Mouse (Mus musculus): ENCODE data around the gene 1810009A15Rik. TPM values are rescaled to one million over a fixed set of nuclear protein-coding genes. Genes with fewer than 3 reads are reported as not detected.

The 1810009A15Rik gene
- 67.3 and 81.7 TPM in 2 replicates for polyA plus RNA-seq (2012; rRNA removed)

DNA sequence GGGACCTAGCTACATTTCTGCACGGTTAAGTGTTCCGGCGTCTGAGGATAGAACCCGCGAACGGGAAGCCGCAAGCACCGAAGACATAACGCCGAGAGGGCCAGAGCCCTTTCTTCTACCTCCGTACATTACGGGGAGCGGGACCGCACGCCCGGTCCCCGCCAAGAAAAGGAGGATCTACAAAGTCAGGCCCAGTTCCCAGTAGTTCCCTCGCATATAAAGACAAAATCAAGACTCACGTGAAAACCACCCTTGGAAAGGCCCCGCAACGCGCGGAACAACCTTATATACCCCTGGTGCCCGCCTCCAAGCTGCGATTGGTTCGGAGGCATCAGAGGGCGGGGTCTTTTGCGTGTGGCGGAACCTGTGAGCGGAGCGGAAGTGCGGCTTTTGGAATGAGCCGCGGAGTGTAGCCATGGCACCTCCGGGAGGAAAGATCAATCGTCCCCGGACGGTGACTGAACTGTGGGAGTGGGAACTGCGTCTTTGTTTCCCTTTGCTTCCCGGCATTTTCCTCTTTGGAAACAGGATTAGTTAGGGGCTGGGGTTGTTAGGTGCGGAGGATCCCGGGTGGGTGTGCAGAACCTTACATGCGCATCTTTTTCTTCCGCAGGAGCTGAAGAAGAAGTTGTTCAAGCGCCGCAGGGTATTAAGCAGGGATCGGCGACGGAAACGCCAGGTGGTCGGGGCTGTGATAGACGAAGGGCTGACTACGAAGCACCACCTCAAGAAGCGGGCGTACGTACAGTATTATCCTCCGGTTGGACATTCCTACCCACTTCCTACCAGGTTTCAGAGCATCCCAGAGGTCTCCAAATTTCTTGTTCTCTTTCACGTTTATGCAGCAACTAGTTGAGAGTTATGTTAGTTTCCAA, at the start of gene 1810009A15Rik, which contains the start of gene Gm49416:
Gene 1810009A15Rik (plus strand): TSS at position 343 of the 875 bp plus-strand sequence.
Gene Gm49416 (plus strand): TSS at position 416 of the 875 bp plus-strand sequence.

DNA sequence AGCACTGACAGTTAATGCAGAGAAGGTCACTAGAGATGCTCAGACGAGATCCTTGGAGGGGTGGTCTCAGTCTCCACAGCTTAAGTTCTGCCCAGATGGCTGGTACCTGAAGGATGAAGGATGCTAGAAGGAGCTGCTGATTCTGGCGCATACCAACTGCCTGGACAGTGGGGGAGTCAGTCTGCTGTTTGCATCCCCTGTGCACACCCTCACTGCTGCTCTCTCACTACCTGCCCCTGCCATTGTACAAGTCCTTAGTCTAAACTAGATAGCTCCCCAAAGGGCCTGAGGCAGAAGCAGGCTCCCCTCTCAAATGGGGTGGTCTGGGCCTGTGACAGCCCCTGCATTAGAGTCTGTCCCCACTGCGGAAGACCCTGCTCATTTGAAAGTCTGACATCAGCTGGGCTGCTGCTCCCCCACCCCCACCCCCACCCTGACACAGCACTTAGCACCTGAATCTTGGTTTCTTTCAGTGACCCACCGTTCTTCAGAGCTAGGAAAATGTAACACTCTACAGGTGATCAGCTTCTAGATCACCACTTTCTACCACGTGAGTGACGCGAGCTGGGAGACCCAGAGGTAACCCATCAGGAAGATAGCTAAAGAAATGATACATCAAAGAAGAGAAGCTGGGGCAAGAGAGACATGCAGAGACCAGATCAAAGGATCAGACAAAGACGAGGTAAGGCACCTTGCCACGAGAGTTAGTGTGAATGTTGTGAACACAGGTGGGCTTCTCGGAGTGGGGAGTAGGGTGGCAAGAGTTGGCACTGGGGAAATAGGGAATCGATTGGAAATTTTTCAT, 49.3 kb upstream of the 1810009A15Rik start, which contains the start of gene Gng3:
Gene Gng3 (minus strand): TSS at position 92 of the 805 bp plus-strand sequence.

DNA sequence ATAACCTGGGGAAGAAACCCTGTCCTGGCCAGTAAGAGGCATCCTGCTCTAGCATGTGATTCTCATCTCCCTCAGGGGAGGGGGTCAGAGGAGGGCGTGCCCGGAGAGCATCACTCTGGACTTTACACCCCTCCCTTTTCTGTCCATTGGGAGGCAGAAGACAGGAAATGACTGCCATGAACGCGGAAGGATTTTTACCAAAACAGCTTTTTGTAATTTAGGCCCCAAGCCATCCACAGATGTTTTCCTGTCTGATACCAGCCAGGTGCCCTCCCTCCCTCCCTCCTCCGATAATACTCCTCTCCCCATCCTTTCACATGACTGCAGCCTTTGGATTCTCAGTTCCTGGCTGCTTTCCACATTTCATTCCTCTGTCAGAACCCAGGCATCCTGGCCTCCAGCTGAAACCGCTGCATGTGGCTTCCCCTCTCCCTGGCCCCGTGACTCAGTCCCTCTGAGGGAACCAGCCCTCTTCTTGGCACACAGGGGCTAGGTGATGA, 38.2 kb upstream of the 1810009A15Rik start, which contains the start of gene Lrrn4cl:
Gene Lrrn4cl (plus strand): TSS at position 367 of the 500 bp plus-strand sequence.

DNA sequence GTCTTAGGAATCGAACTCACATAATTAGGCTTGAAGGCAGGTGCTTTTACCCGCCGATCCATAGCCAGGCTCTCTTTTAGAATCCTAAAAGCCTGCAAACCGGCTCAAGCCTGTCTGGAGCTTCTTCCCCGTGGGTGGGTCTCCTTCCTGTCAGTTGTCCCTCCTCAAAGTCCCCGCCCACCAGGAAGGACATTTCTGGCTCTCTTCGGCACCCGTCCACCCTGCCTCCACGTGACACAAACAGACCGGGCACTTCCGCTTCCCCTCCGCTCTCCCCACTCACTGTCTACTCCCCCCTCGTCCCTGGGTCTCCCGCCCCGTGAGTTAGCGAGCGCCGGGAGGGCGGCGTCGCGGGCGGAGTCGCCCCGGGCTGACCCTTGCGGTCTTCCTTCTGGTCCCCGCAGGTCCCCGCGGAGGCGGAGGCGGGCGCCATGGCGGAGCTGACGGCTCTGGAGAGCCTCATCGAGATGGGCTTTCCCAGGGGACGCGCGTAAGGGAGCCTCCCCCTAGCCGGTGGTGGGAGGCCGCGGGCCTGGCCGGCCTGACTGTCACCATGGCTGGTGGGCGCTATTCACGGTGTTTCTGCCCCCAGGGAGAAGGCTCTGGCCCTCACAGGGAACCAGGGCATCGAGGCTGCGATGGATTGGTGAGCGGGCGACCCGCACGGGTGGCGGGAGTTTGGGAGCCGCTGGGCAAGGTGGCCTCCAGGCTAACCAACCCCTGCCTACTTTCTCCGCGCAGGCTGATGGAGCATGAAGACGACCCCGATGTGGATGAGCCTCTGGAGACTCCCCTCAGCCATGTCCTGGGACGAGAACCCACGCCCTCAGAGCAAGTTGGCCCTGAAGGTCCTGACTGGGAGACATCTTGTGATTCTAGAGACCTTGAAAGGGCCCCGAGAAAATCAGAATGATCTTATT, 17.1 kb upstream of the 1810009A15Rik start, which contains the start of gene Ubxn1:
Gene Ubxn1 (plus strand): TSS at position 230 of the 920 bp plus-strand sequence.

DNA sequence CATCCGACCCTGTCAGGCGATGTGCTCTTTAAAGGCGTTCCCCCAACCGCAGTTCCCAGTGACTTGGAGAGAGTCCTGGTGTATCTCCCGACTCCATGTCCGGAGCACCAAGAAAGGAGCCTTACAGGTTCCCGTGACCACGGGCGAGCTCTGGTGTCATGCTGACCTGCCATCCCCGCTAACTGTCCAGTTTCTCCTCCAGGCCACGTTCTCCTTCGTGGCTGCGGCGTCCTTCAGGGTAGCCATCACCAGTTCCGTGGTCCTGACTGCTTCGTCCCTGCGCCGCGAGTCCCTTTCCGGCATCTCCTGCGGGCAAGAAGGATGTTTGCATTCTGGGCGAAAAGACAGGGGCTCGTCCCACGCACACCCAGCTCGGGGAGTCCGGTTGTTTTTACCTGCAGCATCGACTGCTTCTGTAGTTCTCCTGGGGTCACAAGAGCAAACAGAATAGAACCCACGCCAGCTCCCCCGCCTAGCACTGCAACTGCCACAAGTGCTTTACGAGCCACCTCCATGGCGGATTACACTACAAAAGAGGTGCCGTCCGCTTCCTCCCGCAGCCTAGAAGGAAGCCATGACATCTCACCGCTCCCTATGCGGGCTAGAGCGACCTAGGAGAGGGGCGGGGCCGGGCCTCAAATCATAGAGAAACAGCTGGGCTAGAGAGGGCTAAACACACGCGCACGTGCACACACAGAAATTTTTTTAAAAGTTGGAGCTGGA, 8.2 kb upstream of the 1810009A15Rik start, which contains the start of gene Uqcc3:
Gene Uqcc3 (minus strand): TSS at position 613 of the 723 bp plus-strand sequence.

DNA sequence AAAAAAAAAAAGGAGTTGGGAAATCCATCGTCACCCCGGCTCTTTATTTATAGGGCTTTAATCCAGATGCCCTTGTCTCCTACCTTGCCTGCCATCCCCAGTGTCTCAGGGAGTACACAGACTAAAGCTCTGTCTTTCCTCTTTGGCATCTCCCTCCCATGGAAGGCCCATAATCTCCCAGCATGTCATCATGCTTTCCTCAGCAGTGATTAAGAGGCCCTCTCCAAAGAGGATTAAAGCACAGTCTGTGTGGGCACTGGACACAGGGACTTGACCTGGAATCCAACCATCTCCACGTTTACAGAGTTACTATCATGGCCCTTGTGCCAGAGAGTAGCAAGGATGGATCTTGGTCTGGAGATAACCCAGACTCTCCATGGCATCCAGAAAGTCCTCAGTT, 5.0 kb upstream of the 1810009A15Rik start, which contains the start of the genes Lbhd1 and Gm49403:
Gene Lbhd1 (plus strand): TSS at position 117 of the 400 bp plus-strand sequence.
Gene Gm49403 (plus strand): TSS at position 315 of the 400 bp plus-strand sequence.

DNA sequence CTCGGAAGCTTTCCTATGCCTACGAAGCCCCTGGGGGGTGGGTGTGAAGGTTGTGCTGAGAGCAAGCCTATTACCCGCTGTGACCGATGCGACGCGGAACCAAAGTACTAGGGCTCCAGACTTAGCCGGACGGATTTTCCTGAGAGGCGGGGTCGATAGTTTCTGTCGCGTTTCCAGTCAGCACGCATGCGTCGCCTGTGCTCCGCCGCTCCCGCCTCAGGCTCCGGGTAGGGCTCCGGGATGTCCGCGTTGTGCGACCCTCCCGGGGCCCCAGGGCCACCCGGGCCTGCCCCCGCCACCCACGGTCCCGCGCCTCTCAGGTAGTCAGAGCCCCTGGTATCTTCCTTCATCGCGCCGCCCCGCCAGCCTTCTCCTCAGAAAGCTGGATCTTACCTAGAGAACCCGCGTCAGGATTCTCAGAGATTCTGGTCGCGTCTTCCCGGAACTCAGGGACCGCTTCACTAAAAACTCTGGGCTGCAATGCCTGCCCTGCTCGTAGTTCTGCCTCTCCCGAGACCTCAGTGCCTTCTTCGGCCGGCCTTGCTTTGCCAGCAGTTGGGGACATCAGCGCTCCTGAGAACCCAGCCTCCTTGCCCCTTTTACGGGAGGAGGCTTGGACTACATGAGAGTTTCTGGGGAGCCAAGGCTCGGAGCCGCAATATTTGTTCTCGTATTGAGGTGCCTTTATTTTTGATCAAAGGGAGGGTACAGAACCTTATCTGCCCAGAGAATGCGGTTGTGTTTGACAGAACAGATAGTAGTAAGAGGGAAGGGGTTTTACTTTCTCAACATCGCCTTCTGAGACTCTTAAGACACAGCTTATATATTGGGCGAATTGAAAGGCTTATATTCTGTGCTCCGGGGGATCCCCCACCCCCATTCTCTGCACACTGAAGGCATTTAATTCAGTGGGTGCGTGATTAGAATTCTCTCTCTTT, 4.4 kb downstream of the 1810009A15Rik start, which contains the start of gene Ints5:
Gene Ints5 (plus strand): TSS at position 177 of the 938 bp plus-strand sequence.

DNA sequence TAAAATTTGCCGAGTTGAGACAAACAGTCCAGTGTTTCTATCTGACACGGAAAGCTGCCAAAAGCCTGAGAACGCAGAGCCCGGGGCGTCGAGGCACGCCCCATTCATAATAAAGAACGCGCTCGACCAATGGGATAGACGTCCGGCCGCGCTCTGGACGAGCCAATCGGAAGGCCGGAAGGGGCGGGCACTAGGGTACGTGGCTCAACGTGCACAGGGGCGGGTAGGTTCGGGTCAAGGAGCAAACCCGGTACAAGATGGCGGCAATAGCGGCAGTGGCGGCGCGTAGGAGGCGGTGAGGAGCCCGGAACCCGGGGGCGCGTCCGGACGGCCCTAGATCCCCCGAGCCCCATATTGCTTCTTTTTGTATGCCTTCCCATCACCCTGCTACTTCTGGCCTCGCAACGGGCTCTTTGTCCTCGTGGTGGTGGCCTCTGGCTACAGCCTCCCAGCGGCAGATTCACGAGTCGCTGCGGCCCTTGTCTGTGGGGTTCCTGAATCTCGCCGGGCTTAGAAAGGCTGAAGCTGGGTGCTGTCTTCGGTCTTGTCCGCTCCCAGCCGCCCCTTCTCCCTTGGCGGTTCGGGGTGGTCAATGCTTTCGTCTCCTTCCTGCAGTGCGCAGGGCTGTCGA, 9.3 kb downstream of the 1810009A15Rik start, which contains the start of gene Ganab:
Gene Ganab (plus strand): TSS at position 207 of the 631 bp plus-strand sequence.

DNA sequence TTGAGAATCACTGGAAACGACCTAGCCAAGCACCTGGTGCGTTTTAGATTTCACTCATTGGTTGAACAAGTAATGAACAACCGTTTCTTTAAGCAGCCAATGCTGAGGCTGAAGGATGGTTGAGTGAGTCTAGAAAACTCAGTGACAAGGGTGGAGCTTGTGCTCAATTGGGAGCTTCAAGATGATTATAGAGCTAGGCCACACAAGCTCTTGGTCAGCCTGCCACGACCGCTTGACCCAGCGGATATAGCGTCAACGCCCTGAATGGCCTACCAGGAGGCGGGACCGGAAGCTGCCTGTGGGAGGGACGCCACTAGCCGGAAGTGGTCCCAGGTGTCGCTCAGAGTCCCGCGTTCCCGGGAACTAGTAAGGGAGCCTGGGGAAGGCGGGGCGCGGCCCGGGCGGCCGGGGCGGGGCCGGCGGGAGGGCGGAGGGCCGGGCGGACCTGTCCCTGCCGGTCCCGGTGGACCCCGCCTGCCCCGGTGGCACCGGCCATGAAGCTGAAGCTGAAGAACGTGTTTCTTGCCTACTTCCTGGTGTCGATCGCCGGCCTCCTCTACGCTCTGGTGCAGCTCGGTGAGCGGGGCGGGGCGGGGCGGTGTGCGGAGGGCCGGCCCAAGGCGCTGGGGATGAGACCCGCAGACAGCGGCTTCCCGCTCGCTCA, 31.6 kb downstream of the 1810009A15Rik start, which contains the start of gene B3gat3:
Gene B3gat3 (plus strand): TSS at position 302 of the 664 bp plus-strand sequence.

DNA sequence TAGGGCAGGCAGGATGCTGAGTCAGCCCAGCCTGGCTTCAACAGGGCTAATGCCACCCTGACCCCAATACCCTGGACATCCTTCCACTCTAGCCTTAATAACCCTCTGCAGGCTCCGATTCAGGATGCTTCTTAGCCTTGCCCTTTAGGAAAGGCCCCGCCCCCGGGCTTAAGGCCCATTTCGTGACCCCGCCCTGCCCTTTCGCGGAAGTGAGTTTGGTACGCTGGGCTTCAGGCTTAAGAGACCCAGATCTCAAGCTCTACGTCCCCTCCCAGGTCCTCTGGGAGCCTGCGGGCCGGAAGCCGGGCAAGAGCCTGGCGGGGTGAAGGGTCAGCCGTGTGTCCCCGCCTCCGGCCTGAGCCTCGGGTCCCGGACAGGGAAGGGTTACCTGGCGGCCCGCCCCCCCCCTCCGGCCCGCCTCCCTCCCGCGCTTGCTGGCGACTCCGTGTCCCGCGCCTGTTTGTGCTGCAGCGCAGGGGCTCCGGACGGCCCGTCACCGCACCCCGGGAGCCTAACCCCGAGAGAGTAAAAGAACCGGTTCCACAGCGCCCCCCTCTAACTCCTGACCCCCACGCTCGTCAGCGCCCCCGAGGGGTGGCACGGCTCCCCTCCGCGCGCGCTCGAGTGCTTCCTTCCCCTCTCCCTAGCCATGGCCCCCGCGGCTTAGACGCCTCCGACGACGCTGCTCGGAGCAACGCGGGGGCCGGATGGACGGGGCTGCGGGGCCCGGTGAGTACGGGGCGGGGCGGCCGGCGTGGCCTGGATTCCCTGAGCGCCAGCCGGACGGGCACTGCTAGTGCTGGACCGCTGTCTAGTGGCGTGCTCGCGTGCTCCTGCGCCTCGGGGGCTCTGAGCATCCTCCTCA, 40.8 kb downstream of the 1810009A15Rik start, which contains the start of the genes Rom1 and Eml3:
Gene Rom1 (minus strand): TSS at position 133 of the 865 bp plus-strand sequence.
Gene Eml3 (plus strand): TSS at position 329 of the 865 bp plus-strand sequence.

Other genes starting within 250 kb of the 1810009A15Rik start
- 1.2 and 1.8 TPM in 2 replicates for gene Chrm1, start 225.1 kb upstream of the 1810009A15Rik start, polyA plus RNA-seq (2012; rRNA removed)
- gene Slc3a2, start 165.5 kb upstream of the 1810009A15Rik start, polyA plus RNA-seq (2012; rRNA removed) = 139 and 144 TPM in 2 replicates
- gene Wdr74, start 153.0 kb upstream of the 1810009A15Rik start, polyA plus RNA-seq (2012; rRNA removed) = 63.8 and 65.5 TPM in 2 replicates
- gene 1700092M07Rik, start 148.1 kb upstream of the 1810009A15Rik start, polyA plus RNA-seq (2012; rRNA removed) = 2.2 and 3.8 TPM in 2 replicates
- gene Stx5a, start 147.4 kb upstream of the 1810009A15Rik start, polyA plus RNA-seq (2012; rRNA removed) = 128 and 133 TPM in 2 replicates
- gene Nxf1, start 131.8 kb upstream of the 1810009A15Rik start, polyA plus RNA-seq (2012; rRNA removed) = 237 and 239 TPM in 2 replicates
- gene Tmem223, start 117.9 kb upstream of the 1810009A15Rik start, polyA plus RNA-seq (2012; rRNA removed) = 238 and 255 TPM in 2 replicates
- gene Tmem179b, start 114.4 kb upstream of the 1810009A15Rik start, polyA plus RNA-seq (2012; rRNA removed) = 27.4 and 32.0 TPM in 2 replicates
- gene Taf6l, start 102.4 kb upstream of the 1810009A15Rik start, polyA plus RNA-seq (2012; rRNA removed) = 26.2 TPM in 2 replicates
- gene Polr2g, start 90.3 kb upstream of the 1810009A15Rik start, polyA plus RNA-seq (2012; rRNA removed) = 141 and 149 TPM in 2 replicates
- 5.2 and 5.8 TPM in 2 replicates for gene Zbtb3, start 86.3 kb upstream of the 1810009A15Rik start, polyA plus RNA-seq (2012; rRNA removed)
- 50.1 and 61.9 TPM in 2 replicates for gene Ttc9c, start 69.5 kb upstream of the 1810009A15Rik start, polyA plus RNA-seq (2012; rRNA removed)
- 92.1 and 94.3 TPM in 2 replicates for gene Hnrnpul2, start 68.8 kb upstream of the 1810009A15Rik start, polyA plus RNA-seq (2012; rRNA removed)
- gene AC129217.1, start 59.1 kb upstream of the 1810009A15Rik start, polyA plus RNA-seq (2012; rRNA removed) = 0.57 and 1.3 TPM in 2 replicates
- gene Bscl2, start 51.4 kb upstream of the 1810009A15Rik start, polyA plus RNA-seq (2012; rRNA removed) = 78.4 and 83.2 TPM in 2 replicates
- 190 TPM in 2 replicates for gene Gng3, start 49.7 kb upstream of the 1810009A15Rik start, polyA plus RNA-seq (2012; rRNA removed)
- gene Lrrn4cl, start 38.1 kb upstream of the 1810009A15Rik start, polyA plus RNA-seq (2012; rRNA removed) = 0.85 and 0.94 TPM in 2 replicates
- gene Ubxn1, start 17.4 kb upstream of the 1810009A15Rik start, polyA plus RNA-seq (2012; rRNA removed) = 136 and 140 TPM in 2 replicates
- gene Uqcc3, start 7.9 kb upstream of the 1810009A15Rik start, polyA plus RNA-seq (2012; rRNA removed) = 51.3 and 57.6 TPM in 2 replicates
- gene Lbhd1, start 5.1 kb upstream of the 1810009A15Rik start, polyA plus RNA-seq (2012; rRNA removed) = 4.9 and 6.7 TPM in 2 replicates
- gene Gm49403, start 4.9 kb upstream of the 1810009A15Rik start, polyA plus RNA-seq (2012; rRNA removed) = not detected in 2 replicates
- gene Gm49416, start 73 bp downstream of the 1810009A15Rik start, polyA plus RNA-seq (2012; rRNA removed) = 0.18 and 1.1 TPM in 2 replicates
- gene Ints5, start 4.2 kb downstream of the 1810009A15Rik start, polyA plus RNA-seq (2012; rRNA removed) = 28.9 and 29.0 TPM in 2 replicates
- gene Ganab, start 9.2 kb downstream of the 1810009A15Rik start, polyA plus RNA-seq (2012; rRNA removed) = 157 and 161 TPM in 2 replicates
- gene B3gat3, start 31.5 kb downstream of the 1810009A15Rik start, polyA plus RNA-seq (2012; rRNA removed) = 146 and 151 TPM in 2 replicates
- 2.0 and 3.3 TPM in 2 replicates for gene Rom1, start 40.5 kb downstream of the 1810009A15Rik start, polyA plus RNA-seq (2012; rRNA removed)
- 18.3 and 26.1 TPM in 2 replicates for gene Eml3, start 40.7 kb downstream of the 1810009A15Rik start, polyA plus RNA-seq (2012; rRNA removed)
- 62.2 and 65.0 TPM in 2 replicates for gene Mta2, start 53.0 kb downstream of the 1810009A15Rik start, polyA plus RNA-seq (2012; rRNA removed)
- 26.1 and 29.3 TPM in 2 replicates for gene Tut1, start 65.0 kb downstream of the 1810009A15Rik start, polyA plus RNA-seq (2012; rRNA removed)
- 429 and 446 TPM in 2 replicates for gene Eef1g, start 78.2 kb downstream of the 1810009A15Rik start, polyA plus RNA-seq (2012; rRNA removed)
- 3.8 and 8.4 TPM in 2 replicates for gene Ahnak, start 100.4 kb downstream of the 1810009A15Rik start, polyA plus RNA-seq (2012; rRNA removed)
- not detected in 2 replicates for gene Scgb1a1, start 199.1 kb downstream of the 1810009A15Rik start, polyA plus RNA-seq (2012; rRNA removed)
- 12.2 and 13.9 TPM in 2 replicates for gene Asrgl1, start 246.8 kb downstream of the 1810009A15Rik start, polyA plus RNA-seq (2012; rRNA removed)